Mouse (Mus musculus): Measurements from ENCODE around the gene Ms4a14.
"Not testable (repeated sequence)": the region's sequence is repeated elsewhere in the genome, so short reads cannot be mapped to it uniquely, and the experiment has no call there.

The Ms4a14 gene

DNA sequence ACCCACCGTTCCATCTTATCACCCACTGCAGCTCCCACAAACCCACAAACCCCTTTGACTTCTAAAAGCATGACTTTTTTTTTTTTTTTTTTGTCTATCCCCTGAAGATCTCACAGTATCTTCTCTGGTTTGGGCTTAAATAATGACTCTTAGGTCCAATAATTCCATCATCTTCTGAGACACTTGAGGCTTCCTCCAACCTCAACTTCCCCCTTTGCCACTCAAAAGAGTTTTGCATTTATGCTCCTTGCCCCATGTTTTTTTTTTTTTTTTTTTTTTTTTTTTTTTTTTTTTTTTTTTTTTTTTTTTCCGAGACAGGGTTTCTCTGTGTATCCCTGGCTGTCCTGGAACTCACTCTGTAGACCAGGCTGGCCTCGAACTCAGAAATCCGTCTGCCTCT is 51.3 kb downstream of the Ms4a14 start:
- DNase-seq (ENCODE audit: low spot score in 2 of 2) = not testable (repeated sequence)

- no peak for DNase-seq (ENCODE audit: low spot score in 2 of 2)
Measured at GRCm38 (mm10) chr19:11261522-11261921, 52.7 kb downstream of the Ms4a14 start.

Measured in frontal cortex, postnatal 25 days (tissue).